Mouse (Mus musculus) heart, embryonic 12.5 days (tissue): Measurements from ENCODE around the gene Mthfr. TPM values are rescaled to one million over a fixed set of nuclear protein-coding genes. Genes with fewer than 3 reads are reported as not detected.

ENCODE experiments used
- ATAC-seq: fragments of 200-750 bp; cut with Nextera tagmentation; 2 replicates; pipeline ENCODE4 v1.8.0; 2017; ENCODE audit warnings: moderate TSS enrichment, moderate library complexity; ENCODE audit not compliant: insufficient number of reproducible peaks, low FRiP score
- H3K27ac ChIP-seq: fragments of 300-500 bp; sonication (generic); 2 replicates; pipeline ENCODE4 v1.5.1; 2016; ENCODE audit warnings: mild to moderate bottlenecking, moderate library complexity; ENCODE audit not compliant: poor library complexity, severe bottlenecking
- H3K27me3 ChIP-seq: fragments of 300-500 bp; sonication (generic); replicated peaks from 2 replicates; pipeline ENCODE4 v1.6.1; 2016; ENCODE audit warnings: mild to moderate bottlenecking, moderate library complexity
- H3K36me3 ChIP-seq: fragments of 300-500 bp; sonication (generic); 2 replicates; pipeline ENCODE4 v1.6.1; 2016; ENCODE audit warnings: mild to moderate bottlenecking, moderate library complexity
- H3K4me1 ChIP-seq: fragments of 300-500 bp; sonication (generic); replicated peaks from 2 replicates; pipeline ENCODE4 v1.6.1; 2016; ENCODE audit warnings: mild to moderate bottlenecking
- H3K4me2 ChIP-seq: fragments of 300-500 bp; sonication (generic); 2 replicates; pipeline ENCODE4 v1.6.1; 2016; ENCODE audit warnings: mild to moderate bottlenecking, moderate library complexity
- H3K4me3 ChIP-seq: fragments of 300-500 bp; sonication (generic); 2 replicates; pipeline ENCODE4 v1.5.1; 2016; ENCODE audit warnings: mild to moderate bottlenecking
- H3K9ac ChIP-seq: fragments of 300-500 bp; sonication (generic); 2 replicates; pipeline ENCODE4 v1.6.1; 2016; ENCODE audit warnings: mild to moderate bottlenecking, moderate library complexity
- H3K9me3 ChIP-seq: fragments of 300-500 bp; sonication (generic); replicated peaks from 2 replicates; pipeline ENCODE4 v1.6.1; 2016; ENCODE audit warnings: mild to moderate bottlenecking, moderate library complexity
- WGBS: fragments of 180-500 bp; shearing (Covaris S2); methylation state at CpG from one replicate; pipeline ENCODE4 v1.1.7; 2016; 5-methylcytosine and 5-hydroxymethylcytosine counted together
- polyA plus RNA-seq: library from polyadenylated mRNA; unstranded; fragments of >200 nt; fragmentation: Nextera tagmentation; extraction: Ambion mirVana; gene quantifications from 2 replicates; pipeline ENCODE4 v1.2.1, GENCODE M21; 2016

Gene Mthfr
- polyA plus RNA-seq, 1 experiment from 2014 or later = 17.0 TPM

DNA sequence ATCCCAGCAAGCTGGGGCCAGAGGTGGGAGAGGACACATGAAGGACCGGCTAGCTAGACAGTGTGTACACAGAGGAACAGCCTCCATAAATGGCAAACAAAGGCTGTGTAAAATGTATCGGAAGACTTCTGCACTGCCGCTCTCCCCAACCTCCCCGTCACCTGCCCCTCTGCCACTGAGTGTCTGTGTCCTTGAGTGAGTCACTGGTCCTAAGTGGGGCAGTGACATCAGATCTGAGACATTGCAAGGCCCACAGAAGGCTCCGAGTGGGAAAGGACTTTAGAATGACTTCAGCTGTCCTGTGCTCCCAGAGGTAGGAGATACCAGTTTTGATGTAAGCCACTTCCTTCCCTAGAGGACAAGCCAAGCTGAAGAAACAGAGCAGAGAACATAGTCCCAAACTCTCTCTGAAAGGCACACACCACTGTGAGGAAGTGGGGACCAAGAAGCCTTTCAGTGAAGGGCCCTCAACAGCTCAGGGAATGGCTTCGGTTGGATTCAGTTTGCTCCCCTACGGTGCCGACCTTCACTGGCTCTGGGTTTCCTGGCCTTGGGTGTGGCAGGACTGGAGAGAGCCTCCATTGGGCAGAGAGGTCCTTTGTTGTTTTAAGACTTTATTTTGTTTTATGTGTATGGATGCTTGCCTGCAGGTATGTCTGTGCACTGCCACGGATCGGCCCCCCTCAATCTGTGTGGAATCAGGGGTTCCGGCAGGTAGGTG is 53.8 kb downstream of the Mthfr start:
- no peak overlapping the region for H3K27ac ChIP-seq
- H3K9me3 ChIP-seq = no peaks in the 10 kb centered on the region
- no peak overlapping the region for H3K9ac ChIP-seq
- H3K36me3 ChIP-seq = no peaks in the 10 kb centered on the region
- WGBS = 76% methylated on average over 11 of the region's 11 CpGs
- no peaks in the 10 kb centered on the region for H3K27me3 ChIP-seq
- H3K4me1 ChIP-seq = peaks cover 9% of the 10 kb centered on the region
- H3K4me3 ChIP-seq = no peak overlapping the region
- no peak for ATAC-seq
- no peak overlapping the region for H3K4me2 ChIP-seq

DNA sequence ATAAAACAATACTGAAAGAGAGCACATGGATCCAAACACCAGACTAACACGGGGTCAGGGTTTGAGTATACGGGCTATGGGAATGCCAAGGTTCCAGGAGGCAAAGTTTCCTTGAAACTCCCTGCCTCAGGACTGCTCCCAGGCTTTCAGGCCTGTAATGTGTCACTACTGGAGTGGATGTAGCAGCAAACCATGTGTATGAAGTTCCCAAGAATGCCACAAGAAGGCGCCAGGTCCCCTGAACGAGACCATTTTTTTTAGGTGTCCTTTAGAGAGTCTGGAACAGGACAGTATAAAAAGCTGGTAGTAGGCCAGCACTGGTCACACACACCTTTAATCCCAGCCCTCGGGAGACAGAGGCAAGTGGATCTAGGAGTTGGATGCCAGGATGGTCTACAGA is 55.3 kb downstream of the Mthfr start:
- ATAC-seq = no peak
- Histone ChIP-seq H3K4me3 (no peak overlapping the region), H3K27ac (no peak overlapping the region), H3K4me2 (no peak overlapping the region), H3K9ac (no peak overlapping the region), H3K27me3 (no peaks in the 10 kb centered on the region), H3K36me3 (no peaks in the 10 kb centered on the region), H3K4me1 (peaks cover 5% of the 10 kb centered on the region; the same call in 1 of the 2 replicates), H3K9me3 (no peaks in the 10 kb centered on the region)
- 80% methylated on average over 5 of the region's 5 CpGs for WGBS

DNA sequence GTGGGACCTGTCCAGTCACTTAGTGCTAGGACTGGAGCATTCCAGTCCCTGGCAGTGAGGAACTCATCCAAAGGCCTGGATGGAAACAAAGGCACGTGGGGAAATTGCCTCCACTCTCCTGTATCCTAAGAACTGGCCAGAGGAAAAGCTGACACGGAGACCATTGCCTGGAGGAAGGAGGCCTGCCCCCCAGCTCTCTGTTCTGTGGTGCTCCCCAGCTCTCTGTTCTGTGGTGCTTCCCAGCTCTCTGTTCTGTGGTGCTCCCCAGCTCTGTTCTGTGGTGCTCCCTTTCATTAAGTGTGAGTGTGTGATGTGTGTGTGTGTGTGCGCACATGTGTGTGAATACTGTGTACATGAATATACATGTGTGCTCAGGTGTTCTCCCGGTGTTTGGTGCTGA is 56.2 kb downstream of the Mthfr start:
- H3K4me3 ChIP-seq = no peak overlapping the region
- no peaks in the 10 kb centered on the region for H3K9me3 ChIP-seq
- H3K9ac ChIP-seq = no peak overlapping the region
- no peak for ATAC-seq
- H3K4me1 ChIP-seq = peaks cover 5% of the 10 kb centered on the region; the same call in 1 of the 2 replicates
- H3K4me2 ChIP-seq = no peak overlapping the region
- no peaks in the 10 kb centered on the region for H3K27me3 ChIP-seq
- H3K27ac ChIP-seq = no peak overlapping the region
- 68% methylated on average over 4 of the region's 4 CpGs for WGBS
- H3K36me3 ChIP-seq = no peaks in the 10 kb centered on the region

DNA sequence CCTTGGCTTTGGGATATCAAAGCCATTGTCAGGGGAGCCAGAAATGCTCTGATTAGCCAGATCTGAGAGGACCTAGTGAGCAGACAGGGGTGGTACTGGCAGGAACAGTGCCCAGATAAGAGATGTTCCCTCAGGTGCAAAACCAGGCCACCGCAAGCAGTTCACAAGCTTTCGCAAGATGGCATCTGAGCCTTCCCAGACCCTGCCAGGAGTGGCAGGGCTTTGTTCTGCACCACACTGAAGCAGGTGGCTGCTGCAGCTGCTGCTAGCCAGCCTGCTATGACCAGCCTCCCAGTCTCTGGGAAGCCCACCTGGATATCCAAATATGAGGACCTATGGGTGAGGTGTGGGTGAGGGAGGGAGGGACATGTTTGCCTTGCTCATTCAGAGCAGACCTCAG is 59.1 kb downstream of the Mthfr start:
- Histone ChIP-seq H3K9ac (no peak overlapping the region), H3K27ac (no peak overlapping the region), H3K9me3 (no peaks in the 10 kb centered on the region), H3K4me3 (no peak overlapping the region), H3K4me1 (peaks cover 10% of the 10 kb centered on the region; the same call in 1 of the 2 replicates), H3K36me3 (no peaks in the 10 kb centered on the region), H3K27me3 (0 out of 2 replicates have a peak, but pooled peaks cover 6% of the 10 kb centered on the region), H3K4me2 (no peak overlapping the region)
- no peak for ATAC-seq
- WGBS = 90% methylated on average over 2 of the region's 2 CpGs

DNA sequence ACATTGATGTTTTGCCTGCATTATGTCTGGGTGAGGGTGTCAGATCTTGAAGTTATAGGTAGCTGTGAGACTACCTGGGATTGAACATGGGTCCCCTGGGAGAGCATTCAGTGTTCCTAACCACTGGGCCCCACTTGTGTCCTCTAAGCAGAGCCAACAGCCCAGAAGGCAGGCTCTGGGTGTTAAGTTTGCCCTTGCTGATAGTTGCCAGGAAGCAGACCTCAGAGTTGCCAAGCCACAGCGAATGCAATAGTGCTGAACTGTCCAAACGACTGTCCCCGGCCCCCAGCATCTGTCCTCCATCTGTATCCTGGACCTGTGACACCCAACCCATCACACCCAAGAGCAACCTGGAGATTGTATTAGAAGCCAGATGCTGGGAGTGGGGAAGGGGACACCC is 59.8 kb downstream of the Mthfr start:
- ATAC-seq = no peak
- Histone ChIP-seq H3K4me3 (no peak overlapping the region), H3K27ac (no peak overlapping the region), H3K4me2 (no peak overlapping the region), H3K9ac (no peak overlapping the region), H3K9me3 (no peaks in the 10 kb centered on the region), H3K4me1 (peaks cover 10% of the 10 kb centered on the region; the same call in 1 of the 2 replicates), H3K36me3 (no peaks in the 10 kb centered on the region), H3K27me3 (0 out of 2 replicates have a peak, but pooled peaks cover 6% of the 10 kb centered on the region)
- 50% methylated on average over 3 of the region's 3 CpGs for WGBS

DNA sequence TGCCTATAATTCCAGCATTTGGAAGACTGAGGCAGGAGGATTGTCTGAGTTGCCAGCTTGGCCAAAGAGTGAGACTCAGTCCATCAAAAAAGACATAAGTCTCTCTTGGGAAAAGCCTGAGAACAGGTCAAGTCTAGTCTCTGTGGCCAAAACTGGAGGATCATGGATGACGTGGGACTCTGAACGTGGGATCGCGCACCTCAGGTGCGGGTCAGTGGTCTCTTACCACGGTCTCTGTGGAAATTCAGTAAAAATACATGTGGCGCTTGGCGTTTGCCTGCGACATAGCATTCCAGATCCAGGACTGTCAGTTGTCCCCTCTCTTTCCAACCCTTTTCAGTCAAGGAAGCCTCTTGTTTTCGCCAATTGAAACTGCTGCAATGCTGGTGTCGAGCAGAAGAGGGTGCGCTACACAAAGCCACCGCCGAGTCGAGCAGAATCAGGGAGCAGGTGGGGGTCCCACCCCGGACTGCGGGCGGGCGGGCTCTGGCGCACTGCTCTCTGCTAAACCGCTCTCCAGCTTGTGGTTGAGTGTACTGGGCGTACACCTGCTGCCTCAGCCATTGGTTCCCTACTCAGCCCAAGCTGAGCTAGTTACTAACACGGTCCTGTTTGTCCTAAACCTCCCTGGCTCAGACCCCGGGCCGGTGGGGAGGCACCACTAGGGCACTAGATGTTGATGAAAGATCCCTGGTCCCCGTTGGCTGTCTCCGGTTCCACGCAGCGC is 63.1 kb downstream of the Mthfr start:
- Histone ChIP-seq H3K27ac (no peak overlapping the region), H3K36me3 (no peaks in the 10 kb centered on the region), H3K4me1 (peaks cover 10% of the 10 kb centered on the region), H3K9me3 (no peaks in the 10 kb centered on the region), H3K4me3 (peak overlapping the region; percentile 37), H3K4me2 (peak overlapping the region; percentile 72), H3K9ac (peak overlapping the region; percentile 60), H3K27me3 (0 out of 2 replicates have a peak, but pooled peaks cover 8% of the 10 kb centered on the region)
- 20% methylated on average over 29 of the region's 29 CpGs for WGBS
- peak; percentile 61 for ATAC-seq

DNA sequence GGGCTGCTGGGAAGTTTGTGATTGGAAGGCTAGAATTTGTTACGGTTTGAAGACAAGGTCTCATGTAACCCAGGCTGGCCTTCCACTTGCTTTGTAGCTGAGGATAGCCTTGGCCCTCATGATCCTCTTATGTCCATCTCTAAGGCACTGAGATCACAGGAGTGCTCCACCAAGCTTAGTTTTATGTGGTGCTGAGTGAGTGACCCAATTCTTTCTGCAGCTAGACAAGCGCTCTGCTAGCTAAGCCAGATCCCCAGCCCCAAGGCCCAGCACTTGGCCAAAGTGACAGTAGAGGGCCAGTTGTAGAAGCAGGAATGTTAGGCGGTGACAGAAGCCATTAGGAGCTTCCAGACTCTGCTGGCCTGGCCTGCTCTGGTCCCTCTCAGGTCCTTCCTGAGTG is 65.3 kb downstream of the Mthfr start:
- ATAC-seq = no peak
- no peak overlapping the region for H3K4me2 ChIP-seq
- H3K4me3 ChIP-seq = no peak overlapping the region
- no peaks in the 10 kb centered on the region for H3K9me3 ChIP-seq
- H3K27me3 ChIP-seq = 0 out of 2 replicates have a peak, but pooled peaks cover 21% of the 10 kb centered on the region
- H3K27ac ChIP-seq = no peak overlapping the region
- H3K4me1 ChIP-seq = peaks cover 29% of the 10 kb centered on the region
- H3K9ac ChIP-seq = no peak overlapping the region
- H3K36me3 ChIP-seq = no peaks in the 10 kb centered on the region
- WGBS = 63% methylated on average over 3 of the region's 3 CpGs

DNA sequence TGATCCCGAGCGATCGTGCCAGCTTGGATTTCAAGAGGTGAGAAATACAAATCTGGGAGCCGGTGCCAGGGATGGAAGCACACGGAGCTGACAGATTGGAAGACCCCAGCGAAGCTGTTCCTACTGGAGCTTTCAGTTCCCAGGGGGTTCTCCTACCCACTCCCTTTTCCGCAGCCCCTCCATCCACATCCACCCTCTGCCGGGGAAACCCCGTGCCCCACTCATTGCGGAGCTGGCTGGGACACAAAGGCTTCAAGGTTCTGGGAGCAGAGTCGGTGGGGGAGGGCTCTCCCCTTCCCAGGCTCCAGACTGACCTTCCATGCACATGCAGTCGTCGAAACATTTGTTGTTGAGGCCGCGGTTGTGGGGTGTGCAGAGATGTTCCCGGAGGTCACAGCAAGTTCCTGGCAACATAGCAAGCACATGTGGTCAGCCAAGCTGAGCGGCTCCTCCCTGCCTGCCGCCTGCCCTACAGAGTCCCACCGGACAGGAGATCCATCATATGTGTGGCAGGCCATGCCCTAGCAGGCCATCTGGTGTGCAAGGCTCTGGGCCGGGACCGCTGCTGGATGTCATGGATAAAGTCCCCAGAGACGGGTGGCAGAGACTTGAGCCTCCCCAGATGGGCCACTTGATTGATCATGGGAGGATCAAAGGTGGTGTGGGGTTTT is 68.9 kb downstream of the Mthfr start:
- Histone ChIP-seq H3K9ac (no peak overlapping the region), H3K27me3 (0 out of 2 replicates have a peak, but pooled peaks cover 15% of the 10 kb centered on the region), H3K4me2 (no peak overlapping the region), H3K36me3 (no peaks in the 10 kb centered on the region), H3K27ac (no peak overlapping the region), H3K4me1 (peaks cover 30% of the 10 kb centered on the region), H3K4me3 (no peak overlapping the region), H3K9me3 (no peaks in the 10 kb centered on the region)
- no peak for ATAC-seq
- whole genome bisulfite sequencing = 45% methylated on average over 22 of the region's 22 CpGs

DNA sequence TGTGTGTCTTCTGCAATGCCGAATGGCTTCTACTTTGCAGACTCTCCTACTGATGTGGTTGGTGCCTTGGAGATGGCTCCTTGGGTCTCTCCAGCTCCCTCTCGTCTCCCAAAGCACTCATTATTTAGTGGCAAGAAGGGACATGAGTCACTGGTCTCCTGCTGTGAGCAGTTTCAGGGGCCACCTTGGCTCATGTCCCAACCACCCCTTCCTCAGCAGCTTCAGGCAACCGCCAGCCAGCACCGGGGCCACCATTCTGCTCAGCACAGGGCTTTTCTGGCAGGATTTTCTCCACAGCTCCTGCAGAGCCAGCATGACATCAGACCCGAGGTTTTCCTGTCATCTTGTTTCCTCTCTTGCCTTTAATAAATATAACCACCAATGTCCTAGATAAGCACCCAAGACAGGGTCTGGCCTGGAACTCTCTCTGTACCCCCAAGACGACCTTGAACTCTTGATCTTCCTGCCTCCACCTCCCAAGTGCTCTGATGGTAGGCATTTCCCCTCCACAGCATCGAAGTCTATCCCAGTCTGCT is 69.8 kb downstream of the Mthfr start:
- H3K4me2 ChIP-seq = no peak overlapping the region
- no peak overlapping the region for H3K4me3 ChIP-seq
- H3K9me3 ChIP-seq = no peaks in the 10 kb centered on the region
- no peak overlapping the region for H3K27ac ChIP-seq
- no peak for ATAC-seq
- H3K27me3 ChIP-seq = 0 out of 2 replicates have a peak, but pooled peaks cover 15% of the 10 kb centered on the region
- no peaks in the 10 kb centered on the region for H3K36me3 ChIP-seq
- H3K4me1 ChIP-seq = peaks cover 30% of the 10 kb centered on the region
- no peak overlapping the region for H3K9ac ChIP-seq
- 46% methylated on average over 7 of the region's 7 CpGs for WGBS
